Mouse (Mus musculus): Measurements from ENCODE around the gene Krt80. TPM values are rescaled to one million over a fixed set of nuclear protein-coding genes. Genes with fewer than 3 reads are reported as not detected.

Gene Krt80
- total RNA-seq, 2 experiments from 2014 or later = 1.9 to 2.5 TPM

DNA sequence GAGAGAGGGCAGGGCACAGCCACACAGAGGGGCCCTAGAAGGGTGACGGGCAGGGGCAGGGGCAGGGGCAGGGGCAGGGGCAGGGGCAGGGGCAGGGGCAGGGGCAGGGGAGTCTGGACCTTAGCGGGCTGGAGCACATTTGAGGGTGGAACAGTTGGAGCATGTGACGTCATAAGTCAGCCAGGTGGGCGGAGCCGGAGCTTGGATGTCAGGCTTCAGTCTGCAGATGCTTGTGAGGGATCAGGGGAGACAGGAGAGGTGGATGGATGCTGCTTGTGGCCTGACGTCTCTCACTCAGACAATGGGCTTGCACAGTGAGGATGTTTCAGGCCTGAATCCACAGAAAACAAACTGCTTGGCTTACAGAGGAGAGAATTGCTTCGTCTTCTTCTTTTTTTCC is 71.4 kb downstream of the Krt80 start:
- DNase-seq = no peak
- intact Hi-C loops (cut with DNase I) = no loop called here

DNA sequence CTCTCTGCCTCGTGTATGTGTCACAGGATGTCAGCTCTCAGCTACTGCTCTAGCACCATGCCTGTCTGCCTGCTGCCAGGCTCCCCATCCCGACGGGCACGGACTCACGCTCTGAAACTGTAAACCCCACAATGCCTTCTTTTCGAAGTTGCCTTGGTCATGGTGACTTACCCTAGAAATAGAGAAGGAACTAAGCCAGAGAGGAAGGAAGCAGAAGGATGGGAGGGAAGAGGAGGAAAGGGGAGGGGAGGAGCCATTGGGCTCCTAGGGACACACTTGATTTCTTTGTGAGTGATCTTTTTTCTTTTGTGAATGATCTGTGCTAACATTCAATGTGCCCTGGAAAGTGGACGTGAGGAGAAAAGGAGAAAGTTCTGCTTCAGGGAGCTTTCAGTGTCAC is 72.0 kb downstream of the Krt80 start:
- DNase-seq = no peak
- intact Hi-C loops (cut with DNase I) = no loop called here

Small RNA genes within 50 kb of the gene (microRNA-seq; reads per million reads assigned to microRNA genes)
- gene Mir1941 = 1.4 to 2.2 reads per million in 2 experiments

Other genes with a start within 250 kb of the Krt80 start
- gene Acvrl1, start 241.6 kb downstream of the Krt80 start, total RNA-seq (2021) = 1 to 10 TPM; 8.5 to 9.2 TPM
- 10 to 100 TPM; 32.4 to 36.5 TPM for gene Acvr1b, start 196.1 kb downstream of the Krt80 start, total RNA-seq (2021)
- 1 to 10 TPM; 5.7 to 6.3 TPM for gene Grasp, start 146.0 kb downstream of the Krt80 start, total RNA-seq (2021)
- 100 to 1,000 TPM; 152 to 202 TPM for gene Nr4a1, start 115.9 kb downstream of the Krt80 start, total RNA-seq (2021)
- gene Atg101, start 85.9 kb downstream of the Krt80 start, total RNA-seq (2021) = 10 to 100 TPM; 30.6 to 32.6 TPM
- gene 6030408B16Rik, start 77.0 kb downstream of the Krt80 start, total RNA-seq (2021) = under 1 TPM; 0.23 to 0.44 TPM
- under 1 TPM in 1 of 2 experiments, not detected in 1; 0.15 TPM for gene Krt7, start 40.9 kb upstream of the Krt80 start, total RNA-seq (2021)
- gene Krt87, start 68.6 kb upstream of the Krt80 start, total RNA-seq (2021) = not detected
- not detected for gene Krt88, start 77.6 kb upstream of the Krt80 start, total RNA-seq (2021)
- not detected for gene Krt81, start 93.6 kb upstream of the Krt80 start, total RNA-seq (2021)
- not detected for gene Krt86, start 103.3 kb upstream of the Krt80 start, total RNA-seq (2021)
- gene Krt83, start 121.3 kb upstream of the Krt80 start, total RNA-seq (2021) = not detected
- gene Gm49425, start 147.1 kb upstream of the Krt80 start, total RNA-seq (2021) = not detected
- gene Krt84, start 162.7 kb upstream of the Krt80 start, total RNA-seq (2021) = not detected
- gene Krt82, start 180.5 kb upstream of the Krt80 start, total RNA-seq (2021) = not detected
- gene Krt90, start 192.8 kb upstream of the Krt80 start, total RNA-seq (2021) = not detected
- not detected for gene Krt75, start 203.7 kb upstream of the Krt80 start, total RNA-seq (2021)